Mouse (Mus musculus) cerebellum, adult 2 months (tissue): ENCODE data around the gene Rnaseh1. TPM values are rescaled to one million over a fixed set of nuclear protein-coding genes. Genes with fewer than 3 reads are reported as not detected.

Source experiments
- DNase-seq, 2 experiments: peaks; one replicate each; pipeline ENCODE4 v3.0.0; 2021
- H3K27ac ChIP-seq: fragments of 200-500 bp; 2 replicates; pipeline ENCODE4 v1.5.1; 2012; ENCODE audit warnings: low read length, control low read depth, inconsistent platforms; ENCODE audit not compliant: insufficient read depth
- H3K27me3 ChIP-seq: fragments of 200-500 bp; 2 replicates; pipeline ENCODE4 v1.6.1; 2012; ENCODE audit warnings: inconsistent platforms, mild to moderate bottlenecking, low read length, moderate library complexity; ENCODE audit not compliant: control insufficient read depth, insufficient read depth
- H3K4me1 ChIP-seq: fragments of 200-500 bp; 2 replicates; pipeline ENCODE4 v1.6.1; 2011; ENCODE audit warnings: low read length; ENCODE audit not compliant: control insufficient read depth, insufficient read depth
- H3K4me3 ChIP-seq: fragments of 200-500 bp; replicated peaks from 2 replicates; pipeline ENCODE3; 2011; ENCODE audit warnings: mild to moderate bottlenecking, low read depth, low read length, control low read depth; ENCODE audit not compliant: insufficient read depth
- CTCF ChIP-seq: fragments of 200-500 bp; IDR thresholded peaks from 2 replicates; pipeline ENCODE4 v1.5.1; 2011; ENCODE audit warnings: low read depth, mild to moderate bottlenecking, control low read depth, low read length, moderate library complexity, borderline replicate concordance; ENCODE audit not compliant: insufficient read depth
- POLR2A ChIP-seq: fragments of 200-500 bp; IDR thresholded peaks from 2 replicates; pipeline ENCODE4 v1.6.1; 2011; ENCODE audit warnings: low read length, control low read depth, borderline replicate concordance; ENCODE audit not compliant: insufficient read depth
- WGBS: fragments of 180-500 bp; shearing (Covaris S2); methylation state at CpG from one replicate; pipeline ENCODE4 v1.1.7; 2018; 5-methylcytosine and 5-hydroxymethylcytosine counted together
- polyA plus RNA-seq: library from polyadenylated mRNA; depleted of rRNA; stranded (reverse); fragments of >200 nt; gene quantifications from 2 replicates; pipeline ENCODE4 v1.2.3, GENCODE M21; 2012

Rnaseh1 gene
- polyA plus RNA-seq, 1 experiment = 17.5 TPM

DNA sequence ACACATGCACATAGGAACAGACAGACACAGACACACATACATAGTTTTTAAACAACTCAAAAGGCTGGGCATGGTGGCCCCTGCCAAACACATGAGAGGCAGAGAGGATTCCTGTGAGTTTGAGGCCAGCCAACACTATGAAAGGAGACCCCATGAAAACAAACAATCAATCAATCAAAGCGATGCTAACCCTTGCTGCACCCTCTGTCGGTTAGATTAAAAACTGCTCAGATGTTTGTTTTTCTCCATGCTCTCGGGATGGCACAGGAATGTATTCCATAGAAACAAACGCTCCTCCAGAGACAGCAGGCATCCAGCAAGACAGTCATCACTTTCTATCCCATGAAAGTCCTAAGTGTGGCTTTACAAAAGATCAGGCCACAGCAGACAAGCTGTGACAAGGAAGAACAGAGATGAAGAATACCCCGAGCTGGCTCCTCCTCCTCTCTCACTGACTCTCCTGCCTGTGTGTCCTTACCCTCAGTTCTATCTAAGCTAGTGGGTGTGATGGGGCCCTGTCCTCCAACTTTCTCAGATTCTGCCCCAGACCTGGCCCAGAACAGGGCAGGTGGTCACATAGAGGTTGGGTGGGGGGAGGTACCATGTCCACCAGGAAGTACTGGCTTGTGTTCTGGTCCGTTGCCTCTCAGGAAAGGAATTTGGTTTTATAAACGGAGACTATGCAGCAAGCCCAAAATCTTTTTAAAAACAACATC is 27.8 kb upstream of the Rnaseh1 start:
- H3K27me3 ChIP-seq = no peaks in the 10 kb centered on the region; the same call in 1 of the 2 replicates
- no peak overlapping the region for H3K4me3 ChIP-seq
- TF ChIP-seq POLR2A (no peak), CTCF (no peak)
- H3K27ac ChIP-seq = no peak overlapping the region
- no peak for DNase-seq
- H3K4me1 ChIP-seq = 0 out of 2 replicates have a peak, but pooled peaks cover 5% of the 10 kb centered on the region
- WGBS = 28% methylated on average over 7 of the region's 7 CpGs

DNA sequence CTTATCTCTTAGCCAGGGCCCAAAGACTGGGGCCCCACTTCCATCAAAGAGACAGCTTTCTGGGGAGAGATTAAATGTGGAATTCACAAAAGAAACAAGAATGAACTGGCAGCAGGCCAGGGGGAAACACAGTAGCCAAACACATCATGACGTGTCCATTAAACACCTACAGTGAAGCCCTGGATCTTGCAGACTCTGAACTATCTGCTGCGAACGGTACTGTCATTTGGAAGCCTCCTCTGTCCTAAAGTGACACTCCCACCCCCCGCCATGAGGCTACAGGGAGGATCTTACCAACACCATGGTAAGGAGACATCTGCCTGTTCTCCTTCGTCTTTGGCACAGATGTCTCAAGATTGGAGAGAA is 27.3 kb upstream of the Rnaseh1 start:
- Histone ChIP-seq H3K27ac (no peak overlapping the region), H3K4me1 (0 out of 2 replicates have a peak, but pooled peaks cover 5% of the 10 kb centered on the region), H3K27me3 (no peaks in the 10 kb centered on the region; the same call in 1 of the 2 replicates), H3K4me3 (no peak overlapping the region)
- WGBS = 27% methylated on average over 5 of the region's 5 CpGs
- TF ChIP-seq CTCF (no peak), POLR2A (no peak)
- DNase-seq = no peak

DNA sequence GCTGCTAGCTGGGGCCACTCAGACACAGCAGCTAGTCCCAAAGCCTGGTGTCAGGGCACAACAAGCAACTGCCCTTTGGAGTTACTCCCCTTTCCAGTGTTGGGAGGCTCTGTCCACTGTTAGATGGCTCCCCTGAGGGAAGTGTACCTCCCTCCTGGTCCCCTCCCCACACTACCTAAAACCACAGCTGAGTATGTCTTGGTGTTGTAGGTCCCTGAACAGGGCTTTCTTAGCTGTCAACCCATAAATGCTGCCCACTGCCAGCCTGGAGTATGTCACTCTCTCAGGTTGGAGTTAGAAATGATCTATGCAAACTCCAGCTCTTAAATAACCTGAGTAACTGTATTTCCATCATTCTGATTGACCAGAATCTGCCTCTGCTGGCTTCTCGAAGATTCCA is 26.8 kb upstream of the Rnaseh1 start:
- WGBS = 79% methylated on average over 1 of the region's 1 CpGs
- TF ChIP-seq CTCF (no peak), POLR2A (no peak)
- Histone ChIP-seq H3K27ac (no peak overlapping the region), H3K27me3 (no peaks in the 10 kb centered on the region; the same call in 1 of the 2 replicates), H3K4me3 (no peak overlapping the region), H3K4me1 (0 out of 2 replicates have a peak, but pooled peaks cover 5% of the 10 kb centered on the region)
- DNase-seq = no peak

DNA sequence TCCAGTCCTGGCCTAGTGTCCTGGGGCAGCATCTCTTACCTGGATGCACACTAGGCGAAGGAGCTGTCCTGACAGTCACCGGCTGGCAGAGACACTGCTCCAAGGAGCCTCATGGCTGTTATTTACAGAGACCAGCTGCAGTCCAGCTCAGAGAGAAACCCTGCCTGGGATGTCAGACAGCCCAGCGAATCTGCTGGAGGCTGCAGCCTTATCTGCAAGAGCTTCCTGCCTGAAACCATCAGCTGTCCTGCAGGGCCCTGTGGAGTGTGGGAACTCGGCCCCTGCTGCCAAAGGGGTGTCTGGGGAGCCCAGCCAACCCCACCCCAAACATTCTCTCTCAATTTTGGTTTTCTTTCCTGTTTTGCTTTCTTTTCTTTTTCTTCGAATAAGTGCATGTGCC is 26.2 kb upstream of the Rnaseh1 start, which contains the start of gene Colec11:
TSS of gene Colec11 (minus strand) at position 183 of the 400 bp plus-strand sequence.
- H3K4me3 ChIP-seq = no peak within 1 kb of the TSS
- 0 out of 2 replicates have a peak, but pooled peaks cover 5% of the 10 kb centered on the region for H3K4me1 ChIP-seq
- no peaks in the 10 kb centered on the region; the same call in 1 of the 2 replicates for H3K27me3 ChIP-seq
- TF ChIP-seq CTCF = no peak
- TF ChIP-seq POLR2A = no peak
- H3K27ac ChIP-seq = no peak within 1 kb of the TSS
- no peak for DNase-seq
- 33% methylated on average over 5 of the region's 5 CpGs for WGBS

GRCm38 (mm10) chr12:28624251-28624650 is 25.2 kb upstream of the Rnaseh1 start:
- no peak for TF ChIP-seq POLR2A
- Histone ChIP-seq H3K27me3 (no peaks in the 10 kb centered on the region; the same call in 1 of the 2 replicates), H3K4me1 (0 out of 2 replicates have a peak, but pooled peaks cover 5% of the 10 kb centered on the region), H3K27ac (no peak overlapping the region), H3K4me3 (no peak overlapping the region)
- no peak for DNase-seq
- WGBS = 93% methylated on average over 2 of the region's 2 CpGs

DNA sequence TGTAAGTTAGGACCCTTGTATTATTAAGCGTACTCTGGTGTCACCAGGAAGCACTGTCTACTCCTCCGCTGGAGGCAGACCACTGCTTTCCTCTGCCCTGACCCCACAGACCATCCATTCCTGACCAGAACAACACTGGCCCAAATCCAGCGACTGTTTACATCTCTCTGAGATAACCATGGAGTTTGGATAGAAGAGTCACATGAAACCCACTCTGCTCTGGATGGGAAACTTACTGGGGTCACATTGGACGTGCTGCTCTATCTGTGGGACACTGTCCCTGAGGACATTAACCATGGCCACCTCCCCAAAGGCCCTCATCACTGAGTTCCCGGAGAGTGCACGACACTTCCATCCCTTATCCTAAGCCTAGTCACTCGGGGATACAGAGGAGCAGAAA is 24.0 kb upstream of the Rnaseh1 start:
- H3K27ac ChIP-seq = no peak overlapping the region
- WGBS = 85% methylated on average over 7 of the region's 7 CpGs
- H3K27me3 ChIP-seq = no peaks in the 10 kb centered on the region; the same call in 1 of the 2 replicates
- TF ChIP-seq CTCF (no peak), POLR2A (no peak)
- H3K4me3 ChIP-seq = no peak overlapping the region
- no peak for DNase-seq
- H3K4me1 ChIP-seq = 0 out of 2 replicates have a peak, but pooled peaks cover 5% of the 10 kb centered on the region

GRCm38 (mm10) chr12:28627092-28627491 is 22.3 kb upstream of the Rnaseh1 start:
- Histone ChIP-seq H3K4me1 (0 out of 2 replicates have a peak, but pooled peaks cover 5% of the 10 kb centered on the region), H3K4me3 (no peak overlapping the region), H3K27me3 (no peaks in the 10 kb centered on the region), H3K27ac (no peak overlapping the region)
- 71% methylated on average over 4 of the region's 4 CpGs for WGBS
- no peak for TF ChIP-seq CTCF
- TF ChIP-seq POLR2A = no peak
- no peak for DNase-seq

- WGBS = 92% methylated on average over 2 of the region's 2 CpGs
- DNase-seq = no peak
- no peak for TF ChIP-seq POLR2A
- TF ChIP-seq CTCF = no peak
- H3K27ac ChIP-seq = no peak overlapping the region
- H3K27me3 ChIP-seq = no peaks in the 10 kb centered on the region
- H3K4me1 ChIP-seq = no peaks in the 10 kb centered on the region; the same call in 1 of the 2 replicates
- H3K4me3 ChIP-seq = no peak overlapping the region
These were observed 21.0 kb upstream of the Rnaseh1 start for GRCm38 (mm10) chr12:28628436-28628835.
